Mouse (Mus musculus) liver, adult 2 months (tissue): ENCODE data around the gene Gcm1.
A peak's percentile ranks its signal among the peaks of the same experiment; 100 is the strongest.

Experiments used
- CTCF ChIP-seq: fragments of 200-500 bp; IDR thresholded peaks from 2 replicates; pipeline ENCODE4 v1.5.1; 2011; ENCODE audit warnings: low read depth, low read length, control low read depth
- POLR2A ChIP-seq: fragments of 200-500 bp; IDR thresholded peaks from 2 replicates; pipeline ENCODE4 v1.6.1; 2011; ENCODE audit warnings: low read length, control low read depth; ENCODE audit not compliant: insufficient read depth; ENCODE audit errors: extremely low read depth

DNA sequence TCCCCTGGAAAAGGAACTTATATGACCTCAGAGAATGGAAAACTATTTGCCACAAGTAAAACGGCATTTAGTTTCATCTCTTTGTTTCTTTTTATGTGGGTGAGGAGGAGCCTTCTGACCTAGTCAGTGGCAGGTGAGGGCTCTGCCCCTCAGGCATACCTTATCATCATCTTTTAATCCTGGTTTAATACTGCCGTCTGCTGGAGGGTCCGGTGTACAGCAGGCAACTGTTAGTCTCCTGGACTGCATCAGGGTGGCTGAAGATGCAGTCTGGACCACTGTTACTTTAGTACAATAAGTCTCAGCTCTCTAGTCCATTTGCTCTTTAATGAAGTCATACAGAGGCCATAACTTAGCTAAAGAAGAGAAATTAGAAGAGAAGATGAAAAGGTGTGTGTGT, 26.9 kb upstream of the Gcm1 start:
- no peak for TF ChIP-seq POLR2A
- peak; percentile 85 for TF ChIP-seq CTCF
